Mouse (Mus musculus): ENCODE results near the gene Ncoa3. TPM values are rescaled to one million over a fixed set of nuclear protein-coding genes. Genes with fewer than 3 reads are reported as not detected.
"Not testable (repeated sequence)": the region's sequence is repeated elsewhere in the genome, so short reads cannot be mapped to it uniquely, and the experiment has no call there.

Ncoa3 gene
- polyA plus RNA-seq, 1 experiment from 2014 or later: 16.6 TPM

- H3K36me3 ChIP-seq: peaks cover 96% of the 10 kb centered on the region
- peak overlapping the region; percentile 7; the same call in 1 of the 2 replicates for H3K27ac ChIP-seq
- H3K9ac ChIP-seq: no peak overlapping the region
- 89% methylated on average over 10 of the region's 10 CpGs for WGBS
- no peaks in the 10 kb centered on the region for H3K27me3 ChIP-seq
- no peak for ATAC-seq (ENCODE audit: insufficient number of reproducible peaks, insufficient read depth, low FRiP score, low TSS enrichment)
- H3K4me3 ChIP-seq: no peak overlapping the region
- H3K4me2 ChIP-seq (replicated peaks): no peak overlapping the region
- no peaks in the 10 kb centered on the region for H3K9me3 ChIP-seq
- no peaks in the 10 kb centered on the region for H3K4me1 ChIP-seq
These were observed 90.2 kb downstream of the Ncoa3 start for GRCm38 (mm10) chr2:166082661-166083060.

- H3K27me3 ChIP-seq: no peaks in the 10 kb centered on the region
- H3K27ac ChIP-seq: no peak overlapping the region
- H3K36me3 ChIP-seq: peaks cover 91% of the 10 kb centered on the region
- H3K4me3 ChIP-seq: no peak overlapping the region
- no peaks in the 10 kb centered on the region for H3K9me3 ChIP-seq
- no peak overlapping the region for H3K9ac ChIP-seq
- H3K4me1 ChIP-seq: no peaks in the 10 kb centered on the region
- ATAC-seq (ENCODE audit: insufficient number of reproducible peaks, insufficient read depth, low FRiP score, low TSS enrichment): no peak
- no peak overlapping the region for H3K4me2 ChIP-seq (replicated peaks)
- 78% methylated on average over 9 of the region's 9 CpGs for WGBS
These were observed 91.2 kb downstream of the Ncoa3 start for GRCm38 (mm10) chr2:166083542-166084031.

GRCm38 (mm10) chr2:166084111-166084510, 91.7 kb downstream of the Ncoa3 start:
- WGBS: 91% methylated on average over 7 of the region's 7 CpGs
- Histone ChIP-seq H3K27ac (no peak overlapping the region), H3K4me1 (no peaks in the 10 kb centered on the region), H3K36me3 (peaks cover 90% of the 10 kb centered on the region), H3K9me3 (no peaks in the 10 kb centered on the region), H3K4me3 (no peak overlapping the region), H3K9ac (no peak overlapping the region), H3K4me2 (replicated peaks) (no peak overlapping the region), H3K27me3 (no peaks in the 10 kb centered on the region)
- no peak for ATAC-seq (ENCODE audit: insufficient number of reproducible peaks, insufficient read depth, low FRiP score, low TSS enrichment)

- not testable (repeated sequence) for H3K4me1 ChIP-seq; ATAC-seq (ENCODE audit: insufficient number of reproducible peaks, insufficient read depth, low FRiP score, low TSS enrichment); H3K9me3 ChIP-seq; H3K4me3 ChIP-seq; H3K9ac ChIP-seq; H3K27ac ChIP-seq; H3K4me2 ChIP-seq (replicated peaks); H3K27me3 ChIP-seq
- WGBS: 41% methylated on average over 6 of the region's 6 CpGs
- peaks cover 88% of the 10 kb centered on the region for H3K36me3 ChIP-seq
These were observed 92.5 kb downstream of the Ncoa3 start for GRCm38 (mm10) chr2:166084964-166085363.

- Histone ChIP-seq H3K27ac (no peak overlapping the region), H3K4me3 (no peak overlapping the region), H3K9ac (no peak overlapping the region), H3K4me2 (replicated peaks) (no peak overlapping the region), H3K27me3 (no peaks in the 10 kb centered on the region), H3K36me3 (peaks cover 85% of the 10 kb centered on the region), H3K4me1 (peaks cover 10% of the 10 kb centered on the region), H3K9me3 (no peaks in the 10 kb centered on the region)
- no peak for ATAC-seq (ENCODE audit: insufficient number of reproducible peaks, insufficient read depth, low FRiP score, low TSS enrichment)
- WGBS: 92% methylated on average over 10 of the region's 10 CpGs
These were observed 93.3 kb downstream of the Ncoa3 start for GRCm38 (mm10) chr2:166085780-166086179.

- Histone ChIP-seq H3K4me2 (replicated peaks) (no peak overlapping the region), H3K27ac (0 out of 2 replicates have a peak overlapping the region, but pooled peaks have one; percentile 11), H3K9me3 (no peaks in the 10 kb centered on the region), H3K36me3 (peaks cover 85% of the 10 kb centered on the region), H3K4me3 (no peak overlapping the region), H3K27me3 (no peaks in the 10 kb centered on the region), H3K9ac (no peak overlapping the region), H3K4me1 (peaks cover 15% of the 10 kb centered on the region)
- ATAC-seq (ENCODE audit: insufficient number of reproducible peaks, insufficient read depth, low FRiP score, low TSS enrichment): no peak
- 86% methylated on average over 29 of the region's 29 CpGs for WGBS
These were observed 94.2 kb downstream of the Ncoa3 start for GRCm38 (mm10) chr2:166086457-166087233.

GRCm38 (mm10) chr2:166088991-166089390, 96.6 kb downstream of the Ncoa3 start:
- WGBS: 89% methylated on average over 9 of the region's 9 CpGs
- ATAC-seq (ENCODE audit: insufficient number of reproducible peaks, insufficient read depth, low FRiP score, low TSS enrichment): no peak
- Histone ChIP-seq H3K4me2 (replicated peaks) (no peak overlapping the region), H3K4me3 (no peak overlapping the region), H3K9ac (no peak overlapping the region), H3K36me3 (peaks cover 87% of the 10 kb centered on the region), H3K27ac (no peak overlapping the region), H3K4me1 (peaks cover 15% of the 10 kb centered on the region), H3K9me3 (no peaks in the 10 kb centered on the region), H3K27me3 (no peaks in the 10 kb centered on the region)

GRCm38 (mm10) chr2:166090131-166090581, 97.7 kb downstream of the Ncoa3 start:
- no peak overlapping the region for H3K4me3 ChIP-seq
- peak overlapping the region; percentile 70; the same call in 1 of the 2 replicates for H3K27ac ChIP-seq
- H3K4me1 ChIP-seq: peaks cover 15% of the 10 kb centered on the region
- no peak for ATAC-seq (ENCODE audit: insufficient number of reproducible peaks, insufficient read depth, low FRiP score, low TSS enrichment)
- H3K27me3 ChIP-seq: no peaks in the 10 kb centered on the region
- peaks cover 89% of the 10 kb centered on the region for H3K36me3 ChIP-seq
- no peak overlapping the region for H3K4me2 ChIP-seq (replicated peaks)
- H3K9me3 ChIP-seq: no peaks in the 10 kb centered on the region
- WGBS: 22% methylated on average over 7 of the region's 7 CpGs
- H3K9ac ChIP-seq: no peak overlapping the region

GRCm38 (mm10) chr2:166091599-166091998, 99.2 kb downstream of the Ncoa3 start:
- Histone ChIP-seq H3K27me3 (no peaks in the 10 kb centered on the region), H3K36me3 (peaks cover 79% of the 10 kb centered on the region), H3K4me1 (peaks cover 15% of the 10 kb centered on the region), H3K27ac (no peak overlapping the region), H3K4me3 (no peak overlapping the region), H3K4me2 (replicated peaks) (no peak overlapping the region), H3K9me3 (no peaks in the 10 kb centered on the region), H3K9ac (no peak overlapping the region)
- 0 out of 2 replicates have a peak, but pooled peaks have one; percentile 23 for ATAC-seq (ENCODE audit: insufficient number of reproducible peaks, insufficient read depth, low FRiP score, low TSS enrichment)

- no peak overlapping the region for H3K9ac ChIP-seq
- H3K4me3 ChIP-seq: no peak overlapping the region
- peaks cover 15% of the 10 kb centered on the region for H3K4me1 ChIP-seq
- no peak for ATAC-seq (ENCODE audit: insufficient number of reproducible peaks, insufficient read depth, low FRiP score, low TSS enrichment)
- H3K9me3 ChIP-seq: no peaks in the 10 kb centered on the region
- H3K27me3 ChIP-seq: no peaks in the 10 kb centered on the region
- WGBS: 92% methylated on average over 6 of the region's 6 CpGs
- no peak overlapping the region for H3K4me2 ChIP-seq (replicated peaks)
- peaks cover 73% of the 10 kb centered on the region for H3K36me3 ChIP-seq
- H3K27ac ChIP-seq: no peak overlapping the region
These were observed 100.0 kb downstream of the Ncoa3 start for GRCm38 (mm10) chr2:166092412-166092811.

- Histone ChIP-seq H3K9ac (no peak overlapping the region), H3K27ac (no peak overlapping the region), H3K27me3 (no peaks in the 10 kb centered on the region), H3K36me3 (peaks cover 68% of the 10 kb centered on the region), H3K4me1 (0 out of 2 replicates have a peak, but pooled peaks cover under 1% of the 10 kb centered on the region), H3K4me2 (replicated peaks) (no peak overlapping the region), H3K4me3 (no peak overlapping the region), H3K9me3 (no peaks in the 10 kb centered on the region)
- ATAC-seq (ENCODE audit: insufficient number of reproducible peaks, insufficient read depth, low FRiP score, low TSS enrichment): no peak
- WGBS: 93% methylated on average over 6 of the region's 6 CpGs
These were observed 103.9 kb downstream of the Ncoa3 start for GRCm38 (mm10) chr2:166096300-166096699.

- no peaks in the 10 kb centered on the region for H3K9me3 ChIP-seq
- no peak overlapping the region for H3K27ac ChIP-seq
- no peaks in the 10 kb centered on the region for H3K4me1 ChIP-seq
- no peaks in the 10 kb centered on the region for H3K27me3 ChIP-seq
- peaks cover 63% of the 10 kb centered on the region for H3K36me3 ChIP-seq
- H3K4me2 ChIP-seq (replicated peaks): no peak overlapping the region
- no peak for ATAC-seq (ENCODE audit: insufficient number of reproducible peaks, insufficient read depth, low FRiP score, low TSS enrichment)
- H3K9ac ChIP-seq: no peak overlapping the region
- H3K4me3 ChIP-seq: no peak overlapping the region
- WGBS: 94% methylated on average over 1 of the region's 1 CpGs
These were observed 104.4 kb downstream of the Ncoa3 start for GRCm38 (mm10) chr2:166096834-166097233.
